Mouse (Mus musculus) myocyte (in vitro differentiated cells): Measurements from ENCODE around the gene Ppp2r5e.
"Not testable (repeated sequence)": the region's sequence is repeated elsewhere in the genome, so short reads cannot be mapped to it uniquely, and the experiment has no call there.

Experiments
- CEBPB ChIP-seq: IDR thresholded peaks from 2 replicates; pipeline ENCODE4 v1.6.1; 2011; ENCODE audit warnings: mild to moderate bottlenecking, moderate library complexity; ENCODE audit not compliant: poor library complexity, insufficient read depth, severe bottlenecking
- E2F4 ChIP-seq: IDR thresholded peaks from one replicate; pipeline ENCODE4 v1.6.1; 2011; ENCODE audit warnings: mild to moderate bottlenecking, control low read depth, moderate library complexity; ENCODE audit not compliant: insufficient read depth
- MAX ChIP-seq: IDR thresholded peaks from one replicate; pipeline ENCODE4 v1.6.1; 2011; ENCODE audit warnings: low read depth, mild to moderate bottlenecking, control low read depth
- MYOD1 ChIP-seq, 3 experiments: IDR thresholded peaks; one replicate each; pipeline ENCODE4 v1.6.1; 2011; ENCODE audit warnings: control low read depth in 2 of 3, low read depth in 2 of 3, mild to moderate bottlenecking in 2 of 3, moderate library complexity in 1 of 3; ENCODE audit not compliant: insufficient read length in 2 of 3, control insufficient read depth in 1 of 3
- MYOG ChIP-seq, 3 experiments: IDR thresholded peaks; one replicate each; pipeline ENCODE4 v1.6.1; 2011; ENCODE audit warnings: control low read depth in 2 of 3, low read depth in 2 of 3, mild to moderate bottlenecking in 2 of 3; ENCODE audit not compliant: insufficient read length in 2 of 3, control insufficient read depth in 1 of 3, insufficient read depth in 1 of 3
- POLR2A ChIP-seq: IDR thresholded peaks from one replicate; pipeline ENCODE4 v1.6.1; 2011; ENCODE audit warnings: low read depth, mild to moderate bottlenecking, control low read depth, moderate library complexity; ENCODE audit not compliant: insufficient read length
- TCF12 ChIP-seq: IDR thresholded peaks from one replicate; pipeline ENCODE4 v1.6.1; 2011; ENCODE audit warnings: mild to moderate bottlenecking, control low read depth; ENCODE audit not compliant: poor library complexity, insufficient read depth, severe bottlenecking
- USF1 ChIP-seq: IDR thresholded peaks from one replicate; pipeline ENCODE4 v1.6.1; 2011; ENCODE audit warnings: low read depth, mild to moderate bottlenecking, control low read depth, moderate library complexity

DNA sequence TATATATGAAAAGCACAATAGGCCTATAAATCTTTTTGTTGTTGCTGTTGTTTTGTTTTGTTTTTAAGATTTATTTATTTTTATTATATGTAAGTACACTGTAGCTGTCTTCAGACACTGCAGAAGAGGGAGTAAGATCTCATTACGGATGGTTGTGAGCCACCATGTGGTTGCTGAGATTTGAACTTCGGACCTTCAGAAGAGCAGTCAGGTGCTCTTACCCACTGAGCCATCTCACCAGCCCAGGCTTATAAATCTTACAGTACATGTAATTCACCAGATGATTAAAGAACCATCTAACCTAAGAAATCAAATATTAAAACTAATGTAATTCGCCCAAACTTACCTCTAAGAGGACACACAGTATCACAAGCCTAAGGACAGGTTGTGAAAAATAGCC, 103.9 kb downstream of the Ppp2r5e start:
- TF ChIP-seq TCF12; CEBPB; USF1; MAX; POLR2A; MYOG (IDR thresholded peaks at IDR 0.05; ENCODE audit: control insufficient read depth in 1 of 3, insufficient read depth in 1 of 3, insufficient read length in 2 of 3, low read depth in 2 of 3); E2F4; MYOD1 (IDR thresholded peaks at IDR 0.05; ENCODE audit: control insufficient read depth in 1 of 3, insufficient read length in 2 of 3, low read depth in 2 of 3): not testable (repeated sequence)
